Mouse (Mus musculus): ENCODE measurements around the gene 2610528A11Rik. TPM values are rescaled to one million over a fixed set of nuclear protein-coding genes. Genes with fewer than 3 reads are reported as not detected.

The 2610528A11Rik gene
- total and polyA plus RNA-seq, 2 experiments from 2014 or later = 0.43 TPM; not detected in 1

DNA sequence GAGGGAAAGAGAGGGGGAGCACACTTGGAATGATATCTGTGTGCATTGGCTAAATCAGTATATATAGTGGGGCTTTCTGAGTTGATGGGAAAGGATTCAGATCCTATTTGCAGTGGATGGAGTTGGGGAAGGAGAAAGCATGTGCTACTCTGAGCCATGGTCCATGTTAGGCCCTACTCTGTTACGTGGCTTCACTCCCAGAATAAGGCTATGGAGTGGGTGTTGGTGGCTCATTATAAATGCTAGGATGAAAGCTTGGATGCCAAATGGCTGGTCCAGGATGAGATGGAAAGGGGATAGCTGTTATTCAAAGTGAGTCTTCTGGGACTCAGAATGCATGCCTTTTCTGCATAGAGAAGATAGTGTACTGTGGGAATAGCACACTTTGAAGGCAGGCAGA, 33.1 kb downstream of the 2610528A11Rik start:
- Histone ChIP-seq H3K27me3 (ENCODE audit: insufficient read depth, low read length) (no peaks in the 10 kb centered on the region), H3K9ac (replicated peaks; ENCODE audit: low read length, poor library complexity, severe bottlenecking) (no peak overlapping the region), H3K4me1 (ENCODE audit: insufficient read depth, low read length) (no peaks in the 10 kb centered on the region), H3K4me3 (ENCODE audit: low read depth, low read length) (no peak overlapping the region), H3K4me2 (ENCODE audit: low read depth, low read length, poor library complexity, severe bottlenecking) (no peak overlapping the region), H3K9me3 (ENCODE audit: low read length) (no peaks in the 10 kb centered on the region), H3K27ac (ENCODE audit: low read depth, low read length) (no peak overlapping the region), H3K36me3 (ENCODE audit: insufficient read depth, low read length) (no peaks in the 10 kb centered on the region)
- no peak for DNase-seq (ENCODE audit: low spot score)
- no peak for ATAC-seq (ENCODE audit: low FRiP score)
- WGBS = 85% methylated on average over 1 of the region's 1 CpGs
- no peak for TF ChIP-seq CTCF (IDR thresholded peaks at IDR 0.05)

DNA sequence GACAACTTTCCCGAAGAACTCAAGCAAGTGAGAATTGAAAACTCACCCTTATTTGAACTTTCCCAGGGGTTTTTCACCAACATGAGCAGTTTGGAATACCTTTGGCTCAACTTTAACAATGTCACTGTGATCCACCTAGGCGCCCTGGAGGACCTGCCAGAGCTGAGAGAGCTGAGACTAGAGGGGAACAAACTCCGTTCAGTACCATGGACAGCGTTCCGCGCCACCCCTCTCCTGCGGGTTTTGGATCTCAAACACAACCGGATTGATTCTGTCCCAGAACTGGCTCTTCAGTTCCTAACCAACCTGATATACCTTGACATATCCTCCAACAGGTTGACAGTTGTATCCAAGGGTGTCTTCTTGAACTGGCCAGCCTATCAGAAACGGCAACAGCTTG, 45.3 kb downstream of the 2610528A11Rik start:
- H3K9me3 ChIP-seq (ENCODE audit: low read length) = no peaks in the 10 kb centered on the region
- no peak overlapping the region for H3K27ac ChIP-seq (ENCODE audit: low read depth, low read length)
- H3K36me3 ChIP-seq (ENCODE audit: insufficient read depth, low read length) = no peaks in the 10 kb centered on the region
- WGBS = 22% methylated on average over 9 of the region's 9 CpGs
- H3K4me3 ChIP-seq (ENCODE audit: low read depth, low read length) = no peak overlapping the region
- no peak overlapping the region for H3K9ac ChIP-seq (replicated peaks; ENCODE audit: low read length, poor library complexity, severe bottlenecking)
- H3K27me3 ChIP-seq (ENCODE audit: insufficient read depth, low read length) = no peaks in the 10 kb centered on the region
- H3K4me1 ChIP-seq (ENCODE audit: insufficient read depth, low read length) = no peaks in the 10 kb centered on the region
- DNase-seq (ENCODE audit: low spot score) (no peak), ATAC-seq (ENCODE audit: low FRiP score) (no peak)
- no peak overlapping the region for H3K4me2 ChIP-seq (ENCODE audit: low read depth, low read length, poor library complexity, severe bottlenecking)
- no peak for TF ChIP-seq CTCF (IDR thresholded peaks at IDR 0.05)

DNA sequence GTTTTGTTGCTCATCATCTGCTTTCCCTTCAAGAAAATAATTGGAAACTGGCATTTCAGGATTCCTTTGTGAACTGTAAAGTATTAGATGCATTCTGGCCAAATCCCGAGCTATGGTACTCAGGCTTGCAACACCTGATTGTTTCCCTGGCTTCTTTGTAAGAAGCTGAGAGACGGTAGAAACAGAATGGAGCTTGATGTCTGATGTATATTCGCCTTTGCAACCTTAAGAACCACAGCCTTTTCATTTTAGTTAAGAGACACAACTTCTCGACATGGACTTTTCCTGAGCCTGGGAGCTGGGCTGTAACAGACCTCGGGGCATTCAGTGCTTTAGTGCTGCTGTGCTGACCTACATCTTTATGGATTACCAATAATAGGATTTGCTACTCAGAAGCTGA, 46.2 kb downstream of the 2610528A11Rik start, which contains the start of gene Lrit2:
Lrit2 (plus strand) TSS at position 301 of the 400 bp plus-strand sequence.
- 55% methylated on average over 5 of the region's 5 CpGs for WGBS
- Histone ChIP-seq H3K36me3 (ENCODE audit: insufficient read depth, low read length) (no peaks in the 10 kb centered on the region), H3K27ac (ENCODE audit: low read depth, low read length) (no peak within 1 kb of the TSS), H3K4me1 (ENCODE audit: insufficient read depth, low read length) (no peaks in the 10 kb centered on the region), H3K9ac (replicated peaks; ENCODE audit: low read length, poor library complexity, severe bottlenecking) (no peak within 1 kb of the TSS), H3K27me3 (ENCODE audit: insufficient read depth, low read length) (no peaks in the 10 kb centered on the region), H3K4me2 (ENCODE audit: low read depth, low read length, poor library complexity, severe bottlenecking) (no peak within 1 kb of the TSS), H3K9me3 (ENCODE audit: low read length) (no peaks in the 10 kb centered on the region), H3K4me3 (ENCODE audit: low read depth, low read length) (no peak within 1 kb of the TSS)
- ATAC-seq (ENCODE audit: low FRiP score) = no peak
- DNase-seq (ENCODE audit: low spot score) = no peak
- no peak for TF ChIP-seq CTCF (IDR thresholded peaks at IDR 0.05)

DNA sequence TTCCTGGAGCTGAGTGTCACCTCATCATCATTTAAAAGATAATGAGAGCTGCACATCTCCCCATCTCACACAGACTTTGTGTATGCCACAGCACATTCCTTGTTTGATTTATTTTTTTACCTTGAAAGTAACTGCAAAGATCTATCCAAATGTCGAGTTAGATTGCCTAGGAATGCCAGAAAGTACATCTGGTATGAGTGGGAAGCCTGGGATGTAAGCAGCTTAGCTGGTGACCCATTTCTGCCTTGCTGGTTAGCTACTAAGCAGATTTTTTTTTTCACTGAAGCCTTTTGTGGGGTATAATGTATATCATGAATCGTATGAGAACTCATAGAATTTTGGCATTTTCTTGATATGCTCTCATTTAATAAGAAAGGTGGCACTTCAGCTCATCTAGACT, 47.2 kb downstream of the 2610528A11Rik start:
- DNase-seq (ENCODE audit: low spot score) (no peak), ATAC-seq (ENCODE audit: low FRiP score) (no peak)
- Histone ChIP-seq H3K4me1 (ENCODE audit: insufficient read depth, low read length) (no peaks in the 10 kb centered on the region), H3K4me3 (ENCODE audit: low read depth, low read length) (no peak overlapping the region), H3K27ac (ENCODE audit: low read depth, low read length) (no peak overlapping the region), H3K4me2 (ENCODE audit: low read depth, low read length, poor library complexity, severe bottlenecking) (no peak overlapping the region), H3K36me3 (ENCODE audit: insufficient read depth, low read length) (no peaks in the 10 kb centered on the region), H3K9ac (replicated peaks; ENCODE audit: low read length, poor library complexity, severe bottlenecking) (no peak overlapping the region), H3K9me3 (ENCODE audit: low read length) (no peaks in the 10 kb centered on the region), H3K27me3 (ENCODE audit: insufficient read depth, low read length) (no peaks in the 10 kb centered on the region)
- TF ChIP-seq CTCF (IDR thresholded peaks at IDR 0.05) = no peak
- 53% methylated on average over 2 of the region's 2 CpGs for WGBS

DNA sequence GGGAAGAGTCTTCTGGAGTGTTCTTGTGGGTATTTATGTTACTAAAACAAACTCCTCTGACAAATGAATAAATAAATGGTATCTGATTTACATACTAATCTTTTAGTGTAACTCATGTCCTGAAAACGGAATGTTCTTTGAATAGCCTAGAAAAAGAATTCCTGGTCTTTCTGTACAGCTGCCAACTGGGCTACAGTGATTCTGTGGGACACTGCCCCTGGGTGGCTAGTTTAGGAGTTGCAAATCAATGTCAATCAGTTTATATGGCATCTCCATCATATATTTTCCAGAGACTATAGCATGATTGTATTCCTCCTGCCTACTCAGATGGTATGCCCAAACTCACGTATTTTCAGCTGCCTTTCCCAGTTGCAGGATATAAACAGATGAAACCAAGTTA, 49.0 kb downstream of the 2610528A11Rik start:
- no peak for ATAC-seq (ENCODE audit: low FRiP score)
- peak; percentile 33; the same call in 1 of the 2 replicates for TF ChIP-seq CTCF (IDR thresholded peaks at IDR 0.05)
- Histone ChIP-seq H3K4me1 (ENCODE audit: insufficient read depth, low read length) (no peaks in the 10 kb centered on the region), H3K9me3 (ENCODE audit: low read length) (no peaks in the 10 kb centered on the region), H3K9ac (replicated peaks; ENCODE audit: low read length, poor library complexity, severe bottlenecking) (no peak overlapping the region), H3K4me3 (ENCODE audit: low read depth, low read length) (no peak overlapping the region), H3K36me3 (ENCODE audit: insufficient read depth, low read length) (no peaks in the 10 kb centered on the region), H3K4me2 (ENCODE audit: low read depth, low read length, poor library complexity, severe bottlenecking) (no peak overlapping the region), H3K27me3 (ENCODE audit: insufficient read depth, low read length) (no peaks in the 10 kb centered on the region), H3K27ac (ENCODE audit: low read depth, low read length) (no peak overlapping the region)
- 60% methylated on average over 2 of the region's 2 CpGs for WGBS
- DNase-seq (ENCODE audit: low spot score) = no peak

Other genes starting within 250 kb of the 2610528A11Rik start
- gene Ccser2, start 145.2 kb downstream of the 2610528A11Rik start, total RNA-seq (2014; rRNA removed) = 81.0 and 85.5 TPM in 2 replicates
- 96.3 and 99.1 TPM in 2 replicates for gene Ccser2, start 145.2 kb downstream of the 2610528A11Rik start, polyA plus RNA-seq (2015; fragmentation: Nextera tagmentation; extraction: Ambion mirVana)
- not detected in 2 replicates for gene Rgr, start 65.1 kb downstream of the 2610528A11Rik start, total RNA-seq (2014; rRNA removed)
- not detected in 2 replicates for gene Rgr, start 65.1 kb downstream of the 2610528A11Rik start, polyA plus RNA-seq (2015; fragmentation: Nextera tagmentation; extraction: Ambion mirVana)
- not detected in 2 replicates for gene Lrit1, start 59.2 kb downstream of the 2610528A11Rik start, total RNA-seq (2014; rRNA removed)
- not detected in 2 replicates for gene Lrit1, start 59.2 kb downstream of the 2610528A11Rik start, polyA plus RNA-seq (2015; fragmentation: Nextera tagmentation; extraction: Ambion mirVana)
- gene Lrit2, start 46.1 kb downstream of the 2610528A11Rik start, total RNA-seq (2014; rRNA removed) = 0.16 TPM in 1 of 2 replicates, not detected in the other
- gene Lrit2, start 46.1 kb downstream of the 2610528A11Rik start, polyA plus RNA-seq (2015; fragmentation: Nextera tagmentation; extraction: Ambion mirVana) = 0.06 and 0.07 TPM in 2 replicates
- 7.4 and 8.0 TPM in 2 replicates for gene Cdhr1, start 15.7 kb downstream of the 2610528A11Rik start, total RNA-seq (2014; rRNA removed)
- 6.7 and 7.5 TPM in 2 replicates for gene Cdhr1, start 15.7 kb downstream of the 2610528A11Rik start, polyA plus RNA-seq (2015; fragmentation: Nextera tagmentation; extraction: Ambion mirVana)
- 93.9 and 95.9 TPM in 2 replicates for gene Ghitm, start 21.2 kb upstream of the 2610528A11Rik start, total RNA-seq (2014; rRNA removed)
- 201 and 211 TPM in 2 replicates for gene Ghitm, start 21.2 kb upstream of the 2610528A11Rik start, polyA plus RNA-seq (2015; fragmentation: Nextera tagmentation; extraction: Ambion mirVana)

Data from midbrain, postnatal 0 days (tissue).